ENCODE assay signal across 11 mouse cellular contexts in genomic region chr9:110666374-110666773, GRCm38 (mm10). TPM values are rescaled to one million over a fixed set of nuclear protein-coding genes. Genes with fewer than 3 reads are reported as not detected.
A peak's percentile ranks its signal among the peaks of the same experiment; 100 is the strongest.
DNase-seq lines count a peak whose midpoint lies in the region; ATAC-seq lines count a peak whose summit lies in the region.
"Had no signal": no experiment of that assay in that cellular context is flagged by ENCODE, and none has a peak within 500 bp of the region (broad histone marks: within the 10 kb centered on the region; RNA-seq: fewer than 3 reads in every experiment).

No protein-coding gene starts in this region.

- no peak for ATAC-seq in liver, embryonic 11.5 days (replicated peaks; ENCODE audit: low FRiP score)
- no peak for ATAC-seq in limb, embryonic 12.5 days (ENCODE audit: insufficient number of reproducible peaks, insufficient read depth, low FRiP score, low TSS enrichment, low read depth)
- ATAC-seq: hindbrain, embryonic 16.5 days had no signal

- no peaks in the 10 kb centered on the region for H3K9me3 ChIP-seq in heart, embryonic 10.5 days
- H3K9me3 ChIP-seq in liver, embryonic 11.5 days (ENCODE audit: control insufficient read depth, low read length) = no peaks in the 10 kb centered on the region
- H3K9me3 ChIP-seq in limb, embryonic 12.5 days = no peaks in the 10 kb centered on the region

- DNase-seq in heart, embryonic 10.5 days (ENCODE audit: low spot score) = no peak
- no peak for DNase-seq in heart, adult 11 months
- DNase-seq in liver, embryonic 11.5 days (ENCODE audit: low spot score) = no peak
- DNase-seq in liver = no peak
- peak; percentile 59 for DNase-seq in ES-CJ7 (ENCODE audit: low read depth, low spot score)
- no peak for DNase-seq in adrenal gland, postnatal 25 days
- DNase-seq in left cerebral cortex, postnatal 25 days (ENCODE audit: low spot score in 2 of 2) = no peak
- DNase-seq: adrenal gland, adult 2 months; cerebellum, postnatal 10 days had no signal

- intact Hi-C loops in left cerebral cortex, postnatal 25 days (cut with DNase I) = no loop called here

- peaks cover 75% of the 10 kb centered on the region for H3K4me1 ChIP-seq in heart, embryonic 10.5 days
- H3K4me1 ChIP-seq in liver, embryonic 11.5 days (replicated peaks; ENCODE audit: control insufficient read depth, insufficient read depth, low read length) = peaks cover 87% of the 10 kb centered on the region
- peaks cover 10% of the 10 kb centered on the region for H3K4me1 ChIP-seq in limb, embryonic 12.5 days (replicated peaks)

- no peaks in the 10 kb centered on the region for H3K27me3 ChIP-seq in heart, embryonic 10.5 days (ENCODE audit: insufficient read depth, poor library complexity, severe bottlenecking)
- H3K27me3 ChIP-seq in liver, embryonic 11.5 days (replicated peaks; ENCODE audit: control insufficient read depth, insufficient read depth, low read length) = no peaks in the 10 kb centered on the region
- no peaks in the 10 kb centered on the region for H3K27me3 ChIP-seq in limb, embryonic 12.5 days

- peak overlapping the region; percentile 38 for H3K4me3 ChIP-seq in heart, embryonic 10.5 days
- H3K4me3 ChIP-seq in liver, embryonic 11.5 days (ENCODE audit: low read depth, low read length) = peak overlapping the region; percentile 26
- no peak overlapping the region for H3K4me3 ChIP-seq in limb, embryonic 12.5 days (replicated peaks)

- H3K9ac ChIP-seq in liver, embryonic 11.5 days (ENCODE audit: low read depth, low read length) = peak overlapping the region; percentile 20; the same call in 1 of the 2 replicates
- 0 out of 2 replicates have a peak overlapping the region, but pooled peaks have one; percentile 6 for H3K9ac ChIP-seq in limb, embryonic 12.5 days (replicated peaks)

- H3K36me3 ChIP-seq in heart, embryonic 10.5 days = 0 out of 2 replicates have a peak, but pooled peaks cover 2% of the 10 kb centered on the region
- H3K36me3 ChIP-seq in liver, embryonic 11.5 days (ENCODE audit: control insufficient read depth, insufficient read depth, low read length) = no peaks in the 10 kb centered on the region
- peaks cover 4% of the 10 kb centered on the region; the same call in 1 of the 2 replicates for H3K36me3 ChIP-seq in limb, embryonic 12.5 days

- H3K27ac ChIP-seq in heart, embryonic 10.5 days = peak overlapping the region; percentile 82
- H3K27ac ChIP-seq in liver, embryonic 11.5 days (ENCODE audit: low read depth, low read length) = peak overlapping the region; percentile 69
- H3K27ac ChIP-seq in limb, embryonic 12.5 days = no peak overlapping the region

- 33% methylated on average over 8 of the region's 8 CpGs for WGBS in heart, embryonic 10.5 days
- 27% methylated on average over 8 of the region's 8 CpGs for WGBS in liver, embryonic 11.5 days
- 48% methylated on average over 8 of the region's 8 CpGs for WGBS in limb, embryonic 12.5 days

- H3K4me2 ChIP-seq in liver, embryonic 11.5 days = peak overlapping the region; percentile 71
- H3K4me2 ChIP-seq in limb, embryonic 12.5 days = no peak overlapping the region

RNA-seq across cellular contexts. Expression of gene Ccdc12, which starts 10.1 kb away (rescaled TPM):
- polyA plus RNA-seq in heart, embryonic 10.5 days (2016; fragmentation: Nextera tagmentation; extraction: Ambion mirVana) = 159 and 189 TPM in 2 replicates
- 161 TPM in 2 replicates for polyA plus RNA-seq in liver, embryonic 11.5 days (2014; fragmentation: Nextera tagmentation; extraction: Ambion mirVana)
- 126 and 133 TPM in 2 replicates for polyA plus RNA-seq in limb, embryonic 12.5 days (2016; fragmentation: Nextera tagmentation; extraction: Ambion mirVana)
- 64.0 and 69.5 TPM in 2 replicates for total RNA-seq in adrenal gland, postnatal 25 days (2021)
- total RNA-seq in left cerebral cortex, postnatal 25 days (2021) = 10 to 100 TPM; 47.2 to 55.7 TPM

RNA-seq across cellular contexts. Expression of gene Nbeal2, which starts 12.4 kb away (rescaled TPM):
- polyA plus RNA-seq in heart, embryonic 10.5 days (2016; fragmentation: Nextera tagmentation; extraction: Ambion mirVana) = 2.4 and 3.1 TPM in 2 replicates
- polyA plus RNA-seq in liver, embryonic 11.5 days (2014; fragmentation: Nextera tagmentation; extraction: Ambion mirVana) = 8.0 TPM in 2 replicates
- polyA plus RNA-seq in limb, embryonic 12.5 days (2016; fragmentation: Nextera tagmentation; extraction: Ambion mirVana) = 1.1 and 1.6 TPM in 2 replicates
- total RNA-seq in adrenal gland, postnatal 25 days (2021) = 7.9 and 10.1 TPM in 2 replicates
- 10 to 100 TPM in 1 of 2 experiments, 1 to 10 TPM in 1; 9.3 to 14.4 TPM for total RNA-seq in left cerebral cortex, postnatal 25 days (2021)

RNA-seq across cellular contexts. Expression of gene Nradd, which starts 42.1 kb away (rescaled TPM):
- 28.5 and 32.3 TPM in 2 replicates for polyA plus RNA-seq in heart, embryonic 10.5 days (2016; fragmentation: Nextera tagmentation; extraction: Ambion mirVana)
- 8.2 and 9.9 TPM in 2 replicates for polyA plus RNA-seq in liver, embryonic 11.5 days (2014; fragmentation: Nextera tagmentation; extraction: Ambion mirVana)
- 62.7 and 67.1 TPM in 2 replicates for polyA plus RNA-seq in limb, embryonic 12.5 days (2016; fragmentation: Nextera tagmentation; extraction: Ambion mirVana)
- 18.5 and 20.9 TPM in 2 replicates for total RNA-seq in adrenal gland, postnatal 25 days (2021)
- 1 to 10 TPM; 1.3 TPM for total RNA-seq in left cerebral cortex, postnatal 25 days (2021)
